Mouse (Mus musculus): ENCODE results near the gene Crygn.
A peak's percentile ranks its signal among the peaks of the same experiment; 100 is the strongest.
"Not testable (repeated sequence)": the region's sequence is repeated elsewhere in the genome, so short reads cannot be mapped to it uniquely, and the experiment has no call there.

Crygn gene

DNA sequence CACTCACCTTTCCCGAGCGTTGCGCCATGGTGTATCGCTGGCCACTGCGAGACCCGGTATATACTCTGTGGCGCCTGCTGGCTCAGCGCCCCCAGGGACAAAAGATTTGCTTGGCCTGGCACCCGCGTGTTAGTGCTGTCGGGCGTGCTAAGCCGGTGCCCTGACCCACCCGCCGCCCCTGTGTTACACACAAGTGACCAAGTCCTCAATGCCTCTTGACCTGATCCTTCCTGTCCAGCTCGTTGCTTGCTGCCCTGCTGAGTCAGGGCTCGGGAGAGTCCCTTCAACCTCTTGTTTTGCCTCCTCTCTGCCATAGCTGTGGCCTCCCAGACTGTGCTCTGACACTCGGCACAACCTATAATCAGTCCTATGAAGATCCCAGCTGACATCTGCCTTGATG lies at the start of gene Crygn:
TSS of gene Crygn (minus strand) at position 193 of the 400 bp plus-strand sequence.
- DNase-seq (ENCODE audit: low spot score), result no peak

DNA sequence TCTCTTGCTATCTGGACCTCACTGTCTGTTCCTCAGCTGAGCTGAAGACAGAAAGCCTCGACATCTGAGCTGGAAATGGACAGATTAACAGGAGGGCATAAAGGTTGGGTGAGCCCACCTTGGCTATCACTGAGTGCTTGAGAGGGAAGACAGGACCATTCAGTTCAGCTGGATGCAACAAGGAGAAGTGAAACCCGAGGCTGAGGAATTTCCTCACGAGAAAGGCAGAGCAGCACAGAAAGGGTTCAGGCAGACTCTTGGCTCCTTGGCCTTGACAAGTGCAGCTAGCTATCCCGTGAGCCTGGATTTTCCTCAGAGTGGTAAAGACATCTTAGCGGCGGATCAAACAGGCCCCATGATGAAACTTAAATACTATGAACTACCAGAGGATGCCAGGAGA lies 47.4 kb upstream of the Crygn start:
- no peak for DNase-seq (ENCODE audit: low spot score)

DNA sequence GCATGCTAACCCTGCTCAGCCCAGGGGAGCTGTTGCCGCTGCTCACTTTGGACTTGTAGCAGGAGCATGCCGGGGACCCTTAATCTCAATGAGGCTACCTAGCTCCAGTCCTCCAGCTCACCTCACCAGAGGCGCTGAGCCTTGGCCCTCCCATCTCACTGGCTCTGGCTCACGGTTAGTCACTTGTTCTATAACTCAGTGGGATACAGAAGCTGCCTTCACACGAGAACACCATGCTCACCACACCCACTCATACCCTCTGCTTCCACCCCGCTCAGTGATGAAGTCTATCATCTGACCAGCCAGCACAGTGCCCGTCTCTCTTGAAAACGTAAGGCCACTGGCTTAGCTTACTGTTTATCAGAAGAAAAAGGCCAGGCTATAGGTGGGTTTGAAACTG lies 46.9 kb upstream of the Crygn start:
- DNase-seq (ENCODE audit: low spot score), result no peak

DNA sequence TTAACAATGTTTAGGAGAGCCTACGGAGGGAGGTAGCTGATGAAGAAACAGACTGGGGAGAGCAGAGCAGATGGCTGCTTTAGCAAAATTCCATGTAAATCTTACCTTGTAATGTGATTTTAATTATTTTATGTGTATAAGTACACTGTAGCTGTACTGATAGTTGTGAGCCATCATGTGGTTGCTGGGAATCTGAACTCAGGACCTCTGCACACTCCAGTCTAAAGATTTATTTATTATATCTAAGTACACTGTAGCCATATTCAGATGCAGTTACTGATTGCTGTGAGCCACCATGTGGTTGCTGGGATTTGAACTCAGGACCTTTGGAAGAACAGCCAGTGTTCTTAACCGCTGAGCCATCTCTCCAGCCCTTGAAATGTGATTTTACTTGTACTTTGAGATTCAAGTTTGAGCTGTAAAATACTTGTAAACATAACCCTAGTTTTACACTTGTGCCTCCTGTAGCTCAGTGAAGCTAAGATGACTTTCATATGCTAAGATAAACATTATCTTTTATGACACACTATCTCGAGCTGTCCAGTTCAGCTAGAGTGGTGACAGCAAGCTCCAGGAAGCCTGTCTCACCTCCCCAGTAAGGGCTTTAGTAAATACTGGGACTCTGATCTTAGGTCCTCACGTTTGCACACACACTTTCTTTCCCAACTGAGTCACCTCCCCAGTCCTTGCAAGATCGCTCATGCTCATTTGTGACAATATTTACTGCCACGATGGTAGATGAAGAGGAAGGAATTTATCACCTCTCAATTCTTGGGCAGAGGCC lies 44.2 kb upstream of the Crygn start:
- no peak for DNase-seq (ENCODE audit: low spot score)

DNA sequence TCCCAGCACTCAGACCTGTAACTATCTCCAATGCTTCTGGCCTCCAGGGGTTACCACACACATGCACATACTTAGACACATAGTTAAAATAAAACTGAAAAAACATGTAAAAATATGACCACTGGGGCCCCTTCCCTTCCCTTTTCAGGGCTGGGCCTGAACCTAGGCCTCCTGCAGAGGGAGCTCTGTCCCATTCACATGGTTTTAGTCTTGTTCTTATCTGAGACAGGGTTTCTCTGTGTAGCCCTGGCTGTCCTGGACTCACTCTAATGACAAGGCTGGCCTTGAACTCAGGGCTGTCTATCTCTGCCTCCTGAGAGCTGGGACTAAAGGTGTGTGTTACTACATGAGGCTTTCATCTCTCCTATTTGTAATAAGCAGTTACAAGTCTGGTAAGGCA lies 42.6 kb upstream of the Crygn start:
- peak; percentile 29 for DNase-seq (ENCODE audit: low spot score)

DNA sequence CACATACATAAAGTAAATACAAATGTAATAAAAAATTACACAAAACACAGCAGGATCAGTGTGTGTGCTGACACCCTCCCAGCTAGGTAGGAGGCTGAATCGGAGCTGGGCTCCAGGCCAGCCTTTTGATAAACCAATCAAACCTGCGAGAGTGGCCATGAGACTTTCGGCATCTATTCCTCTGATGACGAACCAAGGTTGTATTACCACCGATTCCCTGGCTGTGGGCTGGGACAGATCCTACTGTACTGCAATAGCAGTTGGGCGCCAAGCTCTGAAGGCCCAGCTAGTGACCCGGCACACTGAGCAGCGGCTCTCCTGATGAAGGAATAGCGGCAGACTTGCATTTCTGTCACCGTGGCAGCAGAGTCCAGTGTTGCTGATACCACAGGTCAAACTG lies 40.8 kb upstream of the Crygn start:
- no peak for DNase-seq (ENCODE audit: low spot score)

DNA sequence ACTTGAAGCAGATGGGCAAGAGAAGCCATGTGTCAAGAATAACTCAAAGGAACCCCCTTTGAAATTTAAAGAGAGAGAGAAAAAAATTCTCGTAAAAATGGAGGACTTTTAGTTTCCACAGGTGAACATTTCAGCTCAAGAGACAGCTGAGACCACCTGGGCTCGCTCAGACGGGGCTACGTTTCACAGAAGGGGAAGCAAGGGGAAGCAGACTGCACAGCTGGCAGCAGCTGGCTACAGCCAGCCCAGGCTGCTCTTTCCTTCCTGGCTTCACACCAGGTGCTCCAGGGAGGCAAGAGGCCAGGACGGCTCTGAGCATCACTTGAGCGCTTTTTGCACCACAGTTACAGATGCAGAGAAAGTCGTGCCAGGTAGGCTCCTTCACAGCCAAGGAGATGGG lies 40.0 kb upstream of the Crygn start:
- DNase-seq (ENCODE audit: low spot score), result no peak

DNA sequence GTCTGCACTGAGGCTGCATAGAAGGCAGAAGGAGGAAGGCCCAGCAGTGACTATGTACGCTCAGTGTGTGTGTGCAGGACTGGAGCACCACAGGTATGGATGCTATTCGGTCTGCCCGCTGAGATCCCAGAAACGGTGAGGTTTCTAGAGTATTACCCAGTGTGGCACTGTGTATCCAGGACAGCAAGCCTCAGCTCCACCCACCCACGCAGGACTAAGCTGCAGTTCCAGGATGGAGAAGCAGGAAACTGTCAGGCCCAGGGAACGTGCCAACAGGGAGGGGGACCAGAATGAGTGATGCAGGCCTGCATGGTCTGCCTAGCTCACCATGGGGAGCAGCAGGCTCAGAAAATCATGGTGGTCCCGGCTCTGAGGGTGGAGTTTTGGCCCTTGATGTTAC lies 35.2 kb upstream of the Crygn start:
- DNase-seq (ENCODE audit: low spot score), result no peak

DNA sequence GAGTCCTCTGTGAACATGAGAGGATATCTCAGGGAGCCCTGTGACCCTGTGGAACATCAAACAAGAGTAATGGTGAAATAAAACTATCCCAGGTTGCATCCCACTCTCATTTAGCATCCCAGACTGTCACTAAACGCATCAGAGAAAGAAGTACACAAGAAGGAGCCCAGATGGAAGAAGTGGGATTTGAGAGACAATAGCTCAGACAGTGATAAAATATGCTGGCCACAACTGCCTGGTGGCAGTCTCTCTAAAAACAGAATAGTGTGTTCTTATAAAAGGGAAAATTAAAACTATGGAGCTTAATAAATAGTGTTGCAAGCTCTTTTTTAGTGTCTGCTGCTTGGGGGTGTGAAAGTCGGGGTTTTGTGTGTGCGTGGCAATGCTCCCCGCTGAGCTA lies 25.1 kb upstream of the Crygn start:
- no peak for DNase-seq (ENCODE audit: low spot score)

DNA sequence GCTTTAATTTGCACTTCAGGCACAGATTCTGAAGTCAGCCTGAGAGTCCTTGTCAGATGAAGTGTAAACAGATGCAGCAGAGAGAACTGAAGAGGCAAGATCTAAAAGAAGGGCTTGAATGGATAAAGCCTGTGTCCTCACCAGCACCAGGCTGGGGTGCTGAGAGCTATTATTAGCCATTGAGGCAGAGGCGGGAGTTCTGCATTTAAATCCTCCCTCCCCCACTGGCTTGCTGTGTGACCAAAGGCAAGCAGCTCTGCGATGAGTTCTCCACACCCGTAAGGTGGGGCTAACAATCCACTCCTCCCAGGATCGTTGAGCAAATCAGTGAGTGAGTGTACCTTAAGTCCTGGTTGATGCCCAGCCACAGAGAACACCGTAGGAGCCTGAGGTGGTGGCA lies 23.2 kb upstream of the Crygn start:
- no peak for DNase-seq (ENCODE audit: low spot score)

DNA sequence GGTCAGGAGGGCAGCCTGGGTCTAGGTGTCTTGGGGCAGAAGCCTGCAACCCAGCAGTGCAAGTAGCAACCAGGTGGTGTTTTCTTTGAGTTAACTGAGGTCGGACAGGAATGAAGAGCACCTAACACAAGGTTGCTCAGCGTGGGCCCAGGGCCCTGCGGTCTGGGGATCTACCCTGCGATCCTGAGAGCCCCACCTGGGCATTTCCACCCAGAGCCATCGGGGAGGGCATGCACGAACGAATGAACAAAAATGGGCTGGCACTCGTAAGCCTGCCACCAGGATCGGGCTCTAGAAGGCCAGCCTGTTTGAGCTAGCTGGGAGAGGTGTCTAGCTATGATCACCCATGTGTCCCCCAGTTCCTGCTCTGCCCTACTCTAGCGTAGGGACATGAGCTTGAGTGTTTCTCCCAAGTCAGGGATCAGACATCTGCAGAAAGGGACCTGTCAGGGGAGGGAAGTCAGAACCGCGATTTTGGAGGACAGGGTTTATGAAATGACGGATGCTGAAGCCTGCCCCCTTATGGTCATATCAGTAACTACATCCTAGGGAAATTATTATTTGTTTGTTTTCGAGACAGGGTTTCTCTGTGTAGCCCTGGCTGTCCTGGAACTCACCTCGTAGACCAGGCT lies 22.2 kb upstream of the Crygn start:
- peak; percentile 77 for DNase-seq (ENCODE audit: low spot score)

DNA sequence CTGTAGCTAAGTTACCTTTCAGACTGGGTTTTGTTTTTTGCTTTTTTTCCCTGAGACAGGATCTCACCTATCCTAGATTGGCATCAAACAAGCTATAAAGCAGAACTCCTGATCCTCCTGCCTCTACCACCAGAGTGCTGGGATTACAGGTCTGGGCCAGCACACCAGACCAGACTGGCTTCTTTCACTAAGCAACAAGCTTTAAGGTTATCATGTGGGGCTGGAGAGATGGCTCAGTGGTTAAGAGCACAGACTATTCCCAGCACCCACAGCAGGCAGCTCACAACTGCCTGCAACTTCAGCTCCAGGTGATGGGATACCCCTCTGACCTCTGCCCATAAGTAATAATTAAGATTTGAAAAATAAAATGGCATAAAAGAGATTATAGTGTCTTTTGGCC lies 21.5 kb upstream of the Crygn start:
- no peak for DNase-seq (ENCODE audit: low spot score)

DNA sequence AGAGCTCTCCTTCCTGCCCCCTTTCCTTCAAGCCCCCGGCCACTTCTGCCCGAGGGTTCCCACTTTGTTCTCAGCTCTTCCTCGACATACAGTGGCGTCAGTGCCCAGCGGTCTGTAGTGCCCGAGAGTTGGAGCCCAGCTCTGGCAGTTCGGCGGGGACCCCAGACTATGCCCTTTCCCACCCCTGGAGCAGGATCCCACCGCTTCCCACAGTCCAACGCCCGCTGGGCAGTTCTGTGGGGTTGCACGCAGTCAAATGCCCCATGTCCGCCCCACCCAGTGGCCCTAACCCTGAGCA lies 21.0 kb upstream of the Crygn start:
- no peak for DNase-seq (ENCODE audit: low spot score)

DNA sequence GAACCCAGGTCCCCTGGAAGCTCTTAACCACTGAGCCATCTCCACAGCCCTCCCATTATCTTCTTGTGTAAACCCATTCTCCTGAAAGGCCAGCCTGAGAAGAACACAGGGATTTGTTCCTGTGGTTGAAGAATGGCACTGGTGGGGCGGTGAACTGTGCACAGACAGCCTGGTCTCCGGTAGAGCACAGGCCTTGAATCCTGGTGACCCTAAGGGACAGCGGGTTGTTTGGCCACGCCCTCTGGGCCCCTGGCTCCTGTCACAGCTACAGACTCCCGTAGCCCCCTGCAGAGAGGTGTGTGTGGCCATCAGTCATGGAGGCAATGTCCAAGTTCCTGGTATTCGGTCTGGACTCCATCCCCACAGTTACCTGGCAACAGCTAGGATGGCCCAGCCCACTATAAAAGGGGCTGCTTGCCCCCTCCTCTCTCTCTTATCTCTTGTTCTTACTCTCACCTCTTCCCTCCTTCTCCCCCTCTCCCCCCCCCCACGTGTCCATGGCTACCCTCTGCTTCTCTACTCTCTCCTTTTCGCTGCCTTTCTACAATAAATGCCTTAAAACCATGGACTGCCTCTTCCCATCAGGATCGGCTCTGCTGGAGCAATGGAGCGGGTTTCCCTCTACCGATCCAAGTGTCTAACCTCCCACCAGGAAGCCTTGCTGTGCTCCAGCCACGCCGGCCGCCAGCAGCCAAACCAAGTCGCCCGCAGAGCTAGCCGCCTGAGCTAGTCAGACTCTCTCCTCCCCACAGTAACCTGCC lies 20.5 kb upstream of the Crygn start:
- DNase-seq (ENCODE audit: low spot score), result peak; percentile 28

DNA sequence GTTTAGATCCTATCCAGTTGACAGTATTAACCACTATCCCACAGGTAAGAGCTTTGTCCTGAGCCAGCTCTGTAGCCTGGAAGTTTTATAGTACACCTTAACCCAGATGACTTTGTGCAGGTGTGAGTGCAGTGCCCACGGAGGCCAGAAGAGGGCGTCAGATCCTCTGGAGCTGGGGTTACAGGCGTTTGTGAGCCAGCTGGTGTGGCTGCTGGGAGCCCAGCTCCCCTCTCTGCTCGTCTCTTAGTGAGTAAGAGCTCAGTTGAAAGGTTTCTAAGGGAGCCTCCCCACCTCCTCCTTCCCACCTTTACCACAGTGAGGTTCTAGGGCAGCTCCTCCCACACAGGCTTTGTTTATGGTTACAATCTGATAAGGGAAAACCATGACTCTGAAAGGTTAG lies 18.9 kb upstream of the Crygn start:
- no peak for DNase-seq (ENCODE audit: low spot score)

DNA sequence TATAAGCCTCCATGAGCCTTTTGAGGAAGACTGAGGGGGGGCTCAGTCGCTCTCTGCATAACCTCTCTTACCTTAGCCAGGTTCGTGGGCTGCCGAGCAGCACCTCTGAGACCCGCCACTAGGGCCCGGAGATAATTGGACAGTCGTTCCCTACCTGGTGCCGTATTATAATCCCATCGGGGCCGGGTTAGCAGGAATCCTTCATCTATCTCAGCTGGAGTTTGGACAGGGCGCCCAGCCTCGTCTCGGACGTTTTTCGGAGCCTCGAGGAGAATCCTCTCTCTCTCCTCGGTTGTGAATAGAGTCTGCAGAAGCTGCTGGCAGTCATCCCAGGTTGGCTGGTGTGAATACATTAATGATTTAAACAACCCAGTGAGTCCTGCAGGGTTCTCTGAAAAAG lies 16.7 kb upstream of the Crygn start:
- not testable (repeated sequence) for DNase-seq (ENCODE audit: low spot score)

DNA sequence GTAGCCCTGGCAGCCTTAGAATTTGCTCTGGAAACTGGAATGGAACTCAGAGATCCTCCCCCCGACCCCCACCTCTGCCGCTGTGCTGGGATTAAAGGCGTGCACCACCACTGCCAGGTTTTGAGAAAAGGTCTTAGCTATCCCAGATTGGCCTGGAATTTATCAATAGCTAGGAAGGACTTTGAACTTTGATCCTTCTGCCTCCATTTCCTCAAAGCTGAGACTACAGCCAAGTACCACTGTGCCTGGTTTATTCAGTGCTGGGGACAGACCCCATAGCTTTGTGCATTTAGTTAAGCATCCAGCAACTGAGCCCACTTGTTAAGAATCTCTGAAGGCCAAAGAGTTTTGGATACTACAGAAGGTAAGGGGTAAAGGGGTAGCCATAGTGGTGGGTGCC lies 877 bp downstream of the Crygn start:
- DNase-seq (ENCODE audit: low spot score), result no peak

DNA sequence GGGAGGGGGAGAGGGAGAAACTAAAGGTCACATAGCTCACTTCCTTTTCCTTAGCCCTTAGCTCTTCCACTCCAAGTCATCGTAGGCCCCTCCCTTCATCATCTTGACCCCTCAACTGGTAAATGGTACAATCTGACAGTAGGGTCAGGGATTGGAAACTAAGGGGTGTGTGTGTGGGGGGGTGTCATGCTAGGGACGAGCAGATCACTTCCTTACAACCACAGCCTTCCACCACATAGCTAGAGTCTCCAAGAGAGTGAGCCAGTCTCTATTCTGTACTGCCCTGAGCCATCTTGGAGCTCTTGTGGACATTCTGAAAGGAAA lies 5.7 kb downstream of the Crygn start:
- DNase-seq (ENCODE audit: low spot score), result peak; percentile 72

DNA sequence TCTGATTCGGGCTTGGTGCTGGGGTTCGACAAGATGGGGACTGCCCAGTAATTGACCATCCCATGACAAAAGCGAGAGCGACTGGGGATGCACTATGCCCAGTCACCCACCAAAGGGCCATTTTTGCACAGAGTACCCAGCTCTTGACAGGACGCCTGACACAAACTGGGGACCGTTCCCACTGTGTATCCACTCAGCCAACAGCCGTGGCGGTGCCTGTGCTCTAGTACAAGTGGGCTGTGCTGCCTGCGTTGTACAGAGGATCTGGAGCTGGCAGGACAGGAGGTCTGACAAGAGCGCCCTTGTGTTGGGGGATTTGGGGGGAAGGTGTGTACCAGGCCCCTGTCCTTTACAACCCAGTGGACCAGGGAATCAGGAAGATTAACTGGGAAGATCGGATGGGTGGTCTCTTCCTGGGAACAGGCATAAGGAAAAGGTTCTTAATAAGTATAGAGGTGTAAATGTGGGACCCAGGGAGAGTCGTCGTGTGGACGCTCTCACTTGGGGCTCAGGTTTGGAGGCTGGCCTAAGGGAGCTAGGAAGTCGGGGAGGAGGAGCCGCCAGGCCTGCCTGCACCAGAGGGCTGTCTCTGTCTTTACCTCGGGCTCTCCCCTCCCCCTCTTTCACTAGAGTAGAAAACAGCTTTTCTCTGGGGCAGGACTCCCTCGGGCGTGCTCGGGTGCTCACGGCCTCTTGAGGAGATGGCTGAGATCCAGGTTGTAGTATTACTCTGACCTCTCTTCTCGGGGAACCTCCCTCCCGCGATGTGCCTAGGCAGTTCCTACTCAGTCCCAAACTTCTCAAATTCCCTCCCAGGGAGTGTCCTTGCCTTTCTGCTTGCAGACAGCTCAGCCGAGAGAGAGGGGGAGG lies 6.3 kb downstream of the Crygn start:
- peak; percentile 77 for DNase-seq (ENCODE audit: low spot score)

DNA sequence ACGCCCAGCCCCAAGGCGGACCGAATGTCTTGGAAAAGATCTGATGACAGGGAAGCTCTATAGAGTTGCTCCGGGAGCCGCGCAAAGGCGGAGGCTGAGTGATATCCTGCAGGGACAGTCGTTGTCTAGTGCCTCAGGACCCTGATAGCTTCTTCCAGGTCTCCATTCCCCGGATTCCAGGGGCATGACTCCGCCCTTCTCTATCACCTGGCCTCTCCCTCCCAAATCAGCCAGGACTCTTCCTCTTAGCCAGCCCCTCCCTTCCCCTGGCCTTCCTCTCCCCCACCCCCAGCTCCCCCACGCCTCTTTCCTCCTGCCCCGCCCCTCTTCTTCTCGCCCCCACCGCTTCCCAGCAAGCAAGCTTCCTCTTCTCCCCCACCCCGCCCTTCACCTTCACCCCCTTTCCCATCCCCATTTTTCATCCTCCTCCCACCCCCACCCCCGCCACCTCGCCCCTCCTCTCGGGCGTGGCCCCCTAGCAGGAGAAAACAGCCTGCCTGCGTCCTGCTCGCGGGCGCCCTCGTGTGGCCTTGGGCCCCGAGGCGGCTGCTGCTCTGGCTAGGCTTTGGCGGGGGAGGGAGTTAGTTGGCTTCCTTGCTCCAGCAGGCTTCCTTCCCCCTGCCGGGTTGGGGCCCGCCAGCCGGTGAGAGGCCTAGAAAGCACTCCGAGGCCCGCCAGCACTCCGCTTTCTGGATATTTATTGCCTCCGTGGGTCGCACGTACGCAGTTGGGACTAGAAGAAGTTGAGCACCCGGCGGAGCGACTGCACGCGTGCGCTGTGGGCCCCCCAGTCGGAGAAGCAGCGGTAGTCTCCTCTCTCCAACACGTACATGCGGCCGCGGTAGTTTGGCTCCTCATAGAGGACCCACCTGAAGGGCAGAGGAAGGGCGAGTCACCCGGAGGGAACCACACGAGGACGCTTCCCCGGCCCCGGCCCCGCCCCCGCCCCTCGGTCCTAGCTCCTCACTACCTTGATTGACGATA lies 7.2 kb downstream of the Crygn start:
- DNase-seq (ENCODE audit: low spot score), result peak; percentile 92

DNA sequence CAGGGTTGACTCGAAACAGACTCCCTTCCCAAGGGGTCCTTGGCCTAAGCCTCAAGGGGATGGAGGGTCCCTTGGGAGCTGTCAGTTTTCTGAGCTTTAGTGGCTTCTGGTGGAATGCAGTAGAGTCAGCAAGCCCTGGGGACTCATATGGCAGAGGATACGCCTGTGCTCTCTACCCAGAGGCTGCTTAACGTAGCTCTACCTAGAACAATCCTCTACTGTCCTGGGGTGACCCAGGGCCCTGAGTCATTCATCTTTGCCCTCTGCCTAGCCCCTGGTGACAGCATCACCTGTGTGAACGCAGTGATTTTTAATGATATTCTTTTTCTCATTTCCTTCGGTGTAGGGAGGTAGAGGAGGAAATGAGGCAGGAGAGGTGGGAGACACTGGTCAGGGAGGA lies 8.1 kb downstream of the Crygn start:
- DNase-seq (ENCODE audit: low spot score), result no peak

Measured in embryo, embryonic 10.5 days (tissue).